Mouse (Mus musculus) limb, embryonic 15.5 days (tissue): ENCODE measurements around the gene Lnpep. TPM values are rescaled to one million over a fixed set of nuclear protein-coding genes. Genes with fewer than 3 reads are reported as not detected.

Experiments used
- ATAC-seq: fragments of 200-750 bp; cut with Nextera tagmentation; 2 replicates; pipeline ENCODE4 v1.8.0; 2017; ENCODE audit warnings: low read depth, moderate TSS enrichment; ENCODE audit not compliant: insufficient number of reproducible peaks, low FRiP score, low TSS enrichment
- H3K27ac ChIP-seq: fragments of 300-500 bp; sonication (generic); 2 replicates; pipeline ENCODE4 v1.5.1; 2015; ENCODE audit warnings: moderate library complexity, mild to moderate bottlenecking, inconsistent platforms
- H3K27me3 ChIP-seq: fragments of 300-500 bp; sonication (generic); 2 replicates; pipeline ENCODE4 v1.6.1; 2015; ENCODE audit warnings: inconsistent platforms
- H3K36me3 ChIP-seq: fragments of 300-500 bp; sonication (generic); 2 replicates; pipeline ENCODE4 v1.6.1; 2015; ENCODE audit warnings: inconsistent platforms
- H3K4me1 ChIP-seq: fragments of 300-500 bp; sonication (generic); 2 replicates; pipeline ENCODE4 v1.6.1; 2015; ENCODE audit warnings: inconsistent platforms
- H3K4me2 ChIP-seq: fragments of 300-500 bp; sonication (generic); 2 replicates; pipeline ENCODE4 v1.6.1; 2015; ENCODE audit warnings: mild to moderate bottlenecking, inconsistent platforms
- H3K4me3 ChIP-seq: fragments of 300-500 bp; sonication (generic); 2 replicates; pipeline ENCODE4 v1.5.1; 2015; ENCODE audit warnings: mild to moderate bottlenecking, inconsistent platforms
- H3K9ac ChIP-seq: fragments of 300-500 bp; sonication (generic); 2 replicates; pipeline ENCODE4 v1.6.1; 2015; ENCODE audit warnings: inconsistent platforms
- H3K9me3 ChIP-seq: fragments of 300-500 bp; sonication (generic); 2 replicates; pipeline ENCODE4 v1.6.1; 2016; ENCODE audit warnings: inconsistent platforms
- WGBS: fragments of 180-500 bp; shearing (Covaris S2); methylation state at CpG from one replicate; pipeline ENCODE4 v1.1.7; 2015; 5-methylcytosine and 5-hydroxymethylcytosine counted together
- polyA plus RNA-seq: library from polyadenylated mRNA; unstranded; fragments of >200 nt; fragmentation: Nextera tagmentation; extraction: Ambion mirVana; gene quantifications from 2 replicates; pipeline ENCODE4 v1.2.1, GENCODE M21; 2015

The Lnpep gene
- polyA plus RNA-seq, 1 experiment from 2014 or later, result 10.8 TPM

DNA sequence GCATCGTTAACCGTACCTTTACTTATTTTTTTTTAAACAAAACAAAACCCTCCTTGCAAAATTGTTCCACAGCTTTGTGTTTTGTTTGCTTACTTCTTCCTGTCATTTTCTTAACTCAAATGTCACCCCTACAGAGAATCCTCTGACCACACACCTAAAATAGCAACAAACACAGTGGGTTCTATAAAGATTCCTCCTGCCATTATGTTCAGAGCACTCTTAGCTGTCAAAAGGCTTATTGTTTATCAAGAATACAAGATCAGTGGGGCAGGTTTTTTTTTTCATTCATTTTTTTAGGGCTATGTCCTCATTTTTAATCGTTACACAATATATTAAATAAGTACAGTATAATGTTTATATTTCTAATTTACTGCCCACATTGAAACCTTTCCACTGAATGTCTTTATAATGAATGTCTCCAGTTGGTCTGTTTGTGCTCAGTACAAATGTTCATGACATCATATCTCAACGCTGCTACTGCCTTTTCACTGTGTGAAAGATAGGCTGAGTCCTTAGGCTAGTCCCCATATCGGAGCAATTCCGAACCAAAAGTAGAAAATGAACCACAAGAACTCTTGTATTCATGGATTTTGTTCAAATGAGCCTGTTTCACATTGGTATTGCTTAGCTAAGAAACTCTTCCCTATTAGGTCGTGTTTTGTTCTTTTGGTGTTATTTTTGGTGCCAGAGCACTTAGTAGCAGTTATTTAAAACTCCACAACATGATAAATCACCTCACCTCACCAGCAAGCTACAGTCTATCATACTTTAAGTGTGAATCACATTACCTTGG is 1.2 kb upstream of the Lnpep start:
- H3K4me2 ChIP-seq, result peak overlapping the region; percentile 53
- H3K4me1 ChIP-seq, result peaks cover 11% of the 10 kb centered on the region
- ATAC-seq, result no peak
- no peaks in the 10 kb centered on the region for H3K36me3 ChIP-seq
- 38% methylated on average over 7 of the region's 7 CpGs for WGBS
- no peaks in the 10 kb centered on the region for H3K27me3 ChIP-seq
- H3K9ac ChIP-seq, result peak overlapping the region; percentile 94
- no peaks in the 10 kb centered on the region for H3K9me3 ChIP-seq
- peak overlapping the region; percentile 96 for H3K4me3 ChIP-seq
- peak overlapping the region; percentile 100 for H3K27ac ChIP-seq

GRCm38 (mm10) chr17:17624421-17624956 is 361 bp downstream of the Lnpep start:
- Histone ChIP-seq H3K27ac (peak overlapping the region; percentile 100), H3K4me1 (peaks cover 11% of the 10 kb centered on the region), H3K4me2 (peak overlapping the region; percentile 53), H3K27me3 (no peaks in the 10 kb centered on the region), H3K9me3 (no peaks in the 10 kb centered on the region), H3K36me3 (no peaks in the 10 kb centered on the region), H3K9ac (peak overlapping the region; percentile 94), H3K4me3 (peak overlapping the region; percentile 96)
- under 1% methylated on average over 51 of the region's 51 CpGs for WGBS
- ATAC-seq, result peak; percentile 98

DNA sequence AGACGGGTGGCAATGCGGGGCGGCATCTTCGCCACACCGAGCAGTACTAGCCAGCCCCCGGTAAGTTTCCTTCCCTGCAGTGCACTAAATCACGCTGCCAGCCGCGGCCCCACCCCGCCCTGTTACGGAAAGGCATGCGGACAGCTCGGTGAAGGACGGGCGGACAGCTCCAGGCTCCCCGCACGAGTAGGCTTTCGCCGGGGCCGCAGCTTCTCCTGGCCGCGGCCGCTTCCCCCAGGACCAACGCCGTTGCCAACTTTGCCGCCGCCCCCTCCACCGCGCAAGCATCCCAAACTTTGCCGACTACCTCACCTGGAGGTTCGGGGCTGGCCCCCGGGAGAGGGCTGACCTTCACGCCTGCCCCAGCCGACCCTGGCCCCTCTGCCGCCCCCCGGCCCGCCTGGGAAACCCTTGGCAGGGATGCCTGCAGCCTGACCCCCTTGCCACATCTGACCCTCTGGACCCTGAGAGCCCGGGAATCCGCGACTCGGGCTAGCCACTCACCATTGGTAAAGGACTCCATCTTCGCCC is 895 bp downstream of the Lnpep start:
- peak overlapping the region; percentile 94 for H3K9ac ChIP-seq
- peaks cover 11% of the 10 kb centered on the region for H3K4me1 ChIP-seq
- H3K9me3 ChIP-seq, result no peaks in the 10 kb centered on the region
- peak overlapping the region; percentile 53 for H3K4me2 ChIP-seq
- no peaks in the 10 kb centered on the region for H3K36me3 ChIP-seq
- peak overlapping the region; percentile 96 for H3K4me3 ChIP-seq
- no peak for ATAC-seq
- WGBS, result under 1% methylated on average over 42 of the region's 42 CpGs
- peak overlapping the region; percentile 100 for H3K27ac ChIP-seq
- no peaks in the 10 kb centered on the region for H3K27me3 ChIP-seq

- peak overlapping the region; percentile 96 for H3K4me3 ChIP-seq
- H3K27ac ChIP-seq, result peak overlapping the region; percentile 100
- H3K9ac ChIP-seq, result peak overlapping the region; percentile 94
- WGBS, result 4% methylated on average over 7 of the region's 7 CpGs
- H3K27me3 ChIP-seq, result no peaks in the 10 kb centered on the region
- ATAC-seq, result no peak
- no peaks in the 10 kb centered on the region for H3K36me3 ChIP-seq
- H3K4me1 ChIP-seq, result peaks cover 12% of the 10 kb centered on the region
- H3K4me2 ChIP-seq, result peak overlapping the region; percentile 53
- no peaks in the 10 kb centered on the region for H3K9me3 ChIP-seq
These were observed 1.5 kb downstream of the Lnpep start for GRCm38 (mm10) chr17:17623221-17623889.

DNA sequence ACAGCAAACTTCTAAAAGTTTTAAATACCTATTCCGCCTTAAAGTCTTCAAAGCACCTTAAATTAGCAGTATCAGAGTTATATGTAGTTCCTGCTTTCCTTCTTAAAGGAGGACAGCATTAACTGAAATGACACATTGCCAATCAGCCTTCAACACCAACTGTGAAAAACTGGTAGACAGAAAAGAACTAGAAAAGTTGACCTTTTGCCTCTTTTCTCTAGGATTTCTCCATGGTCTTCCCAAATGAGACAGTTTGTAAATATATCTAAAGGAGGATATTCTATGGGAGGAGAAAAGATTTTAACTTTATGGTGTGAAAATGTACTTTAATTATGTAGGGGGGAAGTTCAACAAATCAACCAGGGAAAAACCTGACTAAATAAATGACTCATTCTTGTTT is 2.3 kb downstream of the Lnpep start:
- H3K36me3 ChIP-seq, result no peaks in the 10 kb centered on the region
- no peaks in the 10 kb centered on the region for H3K9me3 ChIP-seq
- no peak overlapping the region for H3K27ac ChIP-seq
- 100% methylated on average over 1 of the region's 1 CpGs for WGBS
- H3K27me3 ChIP-seq, result no peaks in the 10 kb centered on the region
- no peak for ATAC-seq
- no peak overlapping the region for H3K4me3 ChIP-seq
- peaks cover 18% of the 10 kb centered on the region for H3K4me1 ChIP-seq
- no peak overlapping the region for H3K9ac ChIP-seq
- H3K4me2 ChIP-seq, result no peak overlapping the region

GRCm38 (mm10) chr17:17621586-17621985 is 3.3 kb downstream of the Lnpep start:
- Histone ChIP-seq H3K27me3 (no peaks in the 10 kb centered on the region), H3K4me1 (peaks cover 18% of the 10 kb centered on the region), H3K4me2 (no peak overlapping the region), H3K9ac (no peak overlapping the region), H3K27ac (no peak overlapping the region), H3K9me3 (no peaks in the 10 kb centered on the region), H3K36me3 (no peaks in the 10 kb centered on the region), H3K4me3 (no peak overlapping the region)
- ATAC-seq, result no peak
- WGBS, result 48% methylated on average over 3 of the region's 3 CpGs

GRCm38 (mm10) chr17:17618463-17618862 is 6.4 kb downstream of the Lnpep start:
- Histone ChIP-seq H3K27me3 (no peaks in the 10 kb centered on the region), H3K36me3 (no peaks in the 10 kb centered on the region), H3K4me2 (no peak overlapping the region), H3K9ac (no peak overlapping the region), H3K4me3 (no peak overlapping the region), H3K27ac (no peak overlapping the region), H3K4me1 (peaks cover 16% of the 10 kb centered on the region), H3K9me3 (no peaks in the 10 kb centered on the region)
- 28% methylated on average over 1 of the region's 1 CpGs for WGBS
- no peak for ATAC-seq

GRCm38 (mm10) chr17:17617440-17618204 is 7.2 kb downstream of the Lnpep start:
- H3K27ac ChIP-seq, result no peak overlapping the region
- H3K4me1 ChIP-seq, result peaks cover 12% of the 10 kb centered on the region
- H3K9ac ChIP-seq, result no peak overlapping the region
- no peak for ATAC-seq
- no peak overlapping the region for H3K4me2 ChIP-seq
- H3K9me3 ChIP-seq, result no peaks in the 10 kb centered on the region
- no peak overlapping the region for H3K4me3 ChIP-seq
- WGBS, result 79% methylated on average over 4 of the region's 4 CpGs
- no peaks in the 10 kb centered on the region for H3K36me3 ChIP-seq
- H3K27me3 ChIP-seq, result no peaks in the 10 kb centered on the region

DNA sequence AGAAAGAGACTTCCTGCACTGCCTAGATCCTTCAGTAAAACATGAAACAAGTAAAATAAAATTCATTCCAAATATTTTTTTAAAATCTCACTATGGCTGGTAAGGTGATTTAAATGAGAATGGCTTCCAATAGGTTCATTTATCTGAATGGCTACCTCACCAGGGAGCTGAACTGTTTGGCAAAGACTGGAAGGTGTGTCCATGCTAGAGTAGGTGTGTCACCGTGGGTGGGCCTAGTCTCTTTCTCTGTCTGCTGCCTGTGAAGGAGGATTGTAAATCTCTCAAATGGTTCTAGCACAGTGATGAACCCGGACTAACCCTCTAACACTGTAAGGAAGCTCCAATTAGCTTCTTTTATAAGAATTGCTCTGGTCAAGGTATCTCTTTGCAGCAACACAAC is 12.5 kb downstream of the Lnpep start:
- no peak for ATAC-seq
- Histone ChIP-seq H3K4me3 (no peak overlapping the region), H3K4me1 (peaks cover 8% of the 10 kb centered on the region; the same call in 1 of the 2 replicates), H3K27me3 (no peaks in the 10 kb centered on the region), H3K4me2 (no peak overlapping the region), H3K9me3 (no peaks in the 10 kb centered on the region), H3K27ac (no peak overlapping the region), H3K36me3 (no peaks in the 10 kb centered on the region), H3K9ac (no peak overlapping the region)
- WGBS, result 67% methylated on average over 2 of the region's 2 CpGs

DNA sequence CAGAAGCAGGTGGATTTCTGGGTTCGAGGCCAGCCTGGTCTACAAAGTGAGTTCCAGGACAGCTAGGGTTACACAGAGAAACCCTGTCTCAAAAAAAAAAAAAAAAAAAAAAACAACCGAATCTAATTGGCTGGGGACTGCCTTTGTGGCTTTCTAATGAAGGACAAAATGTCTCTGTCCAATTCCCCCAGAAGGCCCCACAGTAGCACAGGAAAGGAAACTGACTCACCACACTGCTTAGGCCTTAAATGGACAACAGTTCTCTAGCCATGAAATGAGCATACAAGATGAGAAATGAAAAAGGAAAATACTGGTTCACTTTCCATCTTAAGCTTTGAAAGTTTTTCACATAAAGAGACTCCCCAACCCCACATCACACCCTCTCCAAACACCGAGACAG is 15.3 kb downstream of the Lnpep start:
- no peaks in the 10 kb centered on the region for H3K27me3 ChIP-seq
- 76% methylated on average over 3 of the region's 3 CpGs for WGBS
- H3K4me2 ChIP-seq, result no peak overlapping the region
- no peak overlapping the region for H3K27ac ChIP-seq
- no peaks in the 10 kb centered on the region for H3K9me3 ChIP-seq
- H3K9ac ChIP-seq, result no peak overlapping the region
- H3K4me1 ChIP-seq, result peaks cover 6% of the 10 kb centered on the region; the same call in 1 of the 2 replicates
- no peaks in the 10 kb centered on the region for H3K36me3 ChIP-seq
- H3K4me3 ChIP-seq, result no peak overlapping the region
- no peak for ATAC-seq

DNA sequence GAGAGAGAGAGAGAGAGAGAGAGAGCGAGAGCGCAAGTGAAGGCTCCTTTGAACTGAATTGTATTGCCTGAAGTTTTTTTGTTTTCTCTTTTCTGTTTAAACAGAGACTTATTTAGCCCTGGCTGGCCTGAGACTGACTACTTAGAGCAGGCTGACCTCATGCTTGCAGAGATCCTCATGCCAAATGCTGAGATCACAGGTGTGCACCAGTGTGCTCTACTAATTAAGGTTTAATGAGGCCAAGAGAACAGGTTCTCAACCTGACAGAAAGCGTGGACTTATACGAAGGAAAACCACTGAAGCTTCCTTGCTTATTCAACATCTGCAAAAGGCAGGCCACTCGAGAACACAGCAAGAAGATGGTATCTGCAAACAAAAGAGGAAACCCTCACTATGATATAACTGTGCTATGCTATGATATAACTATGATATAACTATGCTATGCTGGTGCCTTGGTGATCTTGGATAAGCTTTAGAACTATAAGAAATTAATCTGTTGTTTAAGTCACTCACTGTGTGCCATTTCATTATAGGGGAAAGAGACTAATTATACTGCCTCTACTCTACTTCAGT is 16.3 kb downstream of the Lnpep start:
- Histone ChIP-seq H3K36me3 (no peaks in the 10 kb centered on the region), H3K4me1 (peaks cover 6% of the 10 kb centered on the region; the same call in 1 of the 2 replicates), H3K4me3 (no peak overlapping the region), H3K9me3 (no peaks in the 10 kb centered on the region), H3K27me3 (no peaks in the 10 kb centered on the region), H3K4me2 (no peak overlapping the region), H3K9ac (no peak overlapping the region), H3K27ac (no peak overlapping the region)
- 76% methylated on average over 5 of the region's 5 CpGs for WGBS
- no peak for ATAC-seq
